Mouse (Mus musculus) WW6 (cell line): Measurements from ENCODE around the gene Lrit3.
"Not testable (repeated sequence)": the region's sequence is repeated elsewhere in the genome, so short reads cannot be mapped to it uniquely, and the experiment has no call there.

ENCODE experiments used
- DNase-seq: peaks from one replicate; pipeline ENCODE4 v3.0.0-alpha.2; 2013; ENCODE audit warnings: low read depth, low spot score

The Lrit3 gene

DNA sequence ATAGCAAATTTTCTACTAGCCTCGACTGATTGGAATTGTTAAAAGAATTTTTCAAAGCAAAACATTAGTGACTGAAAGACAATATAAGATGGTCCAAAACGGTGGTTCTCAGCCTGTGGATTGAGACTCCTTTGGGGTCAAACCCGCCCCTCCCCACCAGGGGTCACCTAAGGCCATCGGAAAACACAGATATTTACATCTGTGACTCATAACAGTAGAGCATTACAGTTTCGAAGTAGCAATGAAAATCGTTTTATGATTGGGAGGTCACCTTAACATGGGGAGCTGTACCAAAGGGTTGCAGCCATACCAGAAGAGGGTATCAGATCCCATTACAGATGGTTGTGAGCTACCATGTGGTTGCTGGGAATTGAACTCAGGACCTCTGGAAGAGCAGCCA lies 32.6 kb downstream of the Lrit3 start:
- no peak for DNase-seq

DNA sequence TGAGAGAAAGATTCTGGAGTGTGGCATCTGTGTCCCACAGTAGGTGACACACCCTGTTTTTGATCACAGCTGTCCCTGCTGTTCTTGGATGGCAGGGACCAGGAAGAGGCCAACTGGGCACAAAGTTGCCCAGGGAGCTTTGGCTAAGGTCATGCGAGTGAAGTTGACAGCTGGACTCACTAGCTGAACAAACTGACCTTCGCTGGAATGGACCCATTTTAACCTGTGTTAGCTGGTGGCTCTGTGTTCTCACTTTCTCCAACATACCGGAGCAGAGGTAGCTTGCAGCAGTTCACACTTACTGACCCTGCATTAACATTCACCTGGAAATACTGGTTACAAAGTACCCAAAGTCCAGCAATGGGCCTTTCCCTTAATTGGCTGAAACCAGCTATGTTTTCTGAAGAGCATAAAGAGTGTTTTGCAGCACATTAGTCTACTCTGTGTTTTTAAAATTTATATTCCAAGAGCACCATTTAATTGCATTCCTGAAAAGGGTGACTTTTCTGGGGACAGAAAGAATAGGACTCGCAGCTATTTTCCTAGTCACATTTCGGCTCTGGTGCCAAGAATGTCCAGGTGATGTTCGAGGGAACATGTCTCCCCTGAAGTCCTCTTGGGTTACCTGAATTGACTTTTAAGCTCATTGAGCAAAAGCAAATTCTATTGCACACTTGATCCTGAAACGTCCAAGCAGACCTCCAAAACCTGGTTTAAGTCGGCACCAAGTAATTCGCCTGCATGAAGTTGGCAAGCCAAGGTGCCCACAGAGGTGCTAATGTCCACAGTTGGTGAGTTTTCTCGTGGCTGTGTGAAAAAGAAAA lies 36.6 kb downstream of the Lrit3 start:
- DNase-seq, result no peak

DNA sequence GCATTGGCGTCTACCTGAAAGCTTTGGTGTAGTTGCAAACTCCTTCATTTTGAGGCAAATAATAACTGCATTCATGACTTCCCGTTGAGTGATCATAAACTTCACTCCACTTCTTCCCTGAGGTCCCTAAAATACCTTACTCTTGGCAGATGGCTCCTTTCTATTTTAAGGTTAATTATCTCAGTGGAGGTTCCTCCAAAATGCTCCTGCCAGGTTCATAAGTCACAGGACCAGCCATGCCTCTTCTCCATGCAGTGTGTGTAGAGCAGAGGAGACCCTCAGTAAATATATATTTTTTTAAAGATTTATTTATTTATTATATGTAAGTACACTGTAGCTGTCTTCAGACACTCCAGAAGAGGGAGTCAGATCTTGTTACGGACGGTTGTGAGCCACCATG lies 37.7 kb downstream of the Lrit3 start:
- no peak for DNase-seq

DNA sequence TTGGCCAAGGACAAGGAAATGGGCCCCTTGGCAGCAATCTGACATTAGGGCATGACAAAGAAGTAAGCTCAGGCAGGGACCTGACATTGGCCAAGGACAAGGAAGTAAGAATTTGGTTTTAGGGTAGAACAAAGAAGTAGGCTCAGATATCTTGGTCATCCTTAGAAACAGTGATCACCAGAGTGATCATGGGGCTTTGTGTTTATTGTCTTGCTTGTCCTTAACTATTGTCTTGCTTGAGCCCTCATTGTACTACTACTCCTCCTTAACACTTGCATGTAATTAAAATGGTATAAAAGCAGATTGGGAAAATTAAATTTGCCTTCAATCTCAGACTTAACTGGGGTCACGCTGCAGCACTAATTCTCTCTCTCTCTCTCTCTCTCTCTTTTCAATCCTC lies 46.2 kb downstream of the Lrit3 start:
- not testable (repeated sequence) for DNase-seq

DNA sequence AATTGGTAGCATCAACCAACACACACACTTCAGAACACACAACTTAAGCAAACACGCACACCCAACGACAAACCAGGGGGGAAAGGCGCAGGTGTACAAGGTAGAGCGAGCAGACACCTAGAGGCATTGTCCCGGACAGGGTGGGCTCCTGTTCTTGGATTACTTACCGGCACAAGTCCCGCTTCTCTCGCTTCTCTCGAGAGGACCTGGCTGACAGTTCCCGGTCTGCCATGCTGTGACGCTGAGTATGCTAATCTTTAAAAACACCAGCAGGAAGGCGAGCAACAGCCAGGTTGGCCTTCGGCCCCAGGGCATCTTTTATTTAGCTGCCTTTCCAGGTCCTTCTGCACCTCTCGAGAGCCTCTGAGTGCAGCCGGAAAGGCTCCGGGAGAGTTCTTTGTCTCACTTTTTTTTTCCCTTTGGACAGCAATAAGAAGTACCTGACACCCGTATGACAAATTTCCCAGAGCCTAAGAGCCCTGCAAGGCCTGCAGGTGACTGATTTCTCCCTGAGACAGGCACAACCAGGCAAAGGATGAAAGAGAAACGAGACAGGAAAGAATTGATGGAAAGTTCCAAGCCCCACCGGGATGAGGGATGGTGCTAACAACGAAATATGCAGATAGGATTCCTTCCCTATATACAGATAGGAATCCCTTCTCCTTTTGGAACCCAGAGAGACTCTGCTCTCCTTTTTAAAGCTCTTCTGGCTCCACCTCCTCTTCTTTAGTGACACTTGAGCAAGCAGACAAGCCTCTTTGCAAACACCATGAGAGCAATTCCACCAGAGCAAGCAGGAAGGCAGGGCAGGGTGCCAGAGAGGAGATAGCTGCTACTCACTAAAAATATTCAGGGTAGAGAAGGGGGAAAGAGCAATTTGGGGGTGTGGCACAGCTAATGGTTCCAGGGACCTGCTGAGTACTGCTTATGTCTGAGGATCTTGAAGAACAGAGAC lies 48.9 kb downstream of the Lrit3 start, which contains the start of gene Egf:
Egf (minus strand) TSS at position 667 of the 955 bp plus-strand sequence.
- no peak for DNase-seq

DNA sequence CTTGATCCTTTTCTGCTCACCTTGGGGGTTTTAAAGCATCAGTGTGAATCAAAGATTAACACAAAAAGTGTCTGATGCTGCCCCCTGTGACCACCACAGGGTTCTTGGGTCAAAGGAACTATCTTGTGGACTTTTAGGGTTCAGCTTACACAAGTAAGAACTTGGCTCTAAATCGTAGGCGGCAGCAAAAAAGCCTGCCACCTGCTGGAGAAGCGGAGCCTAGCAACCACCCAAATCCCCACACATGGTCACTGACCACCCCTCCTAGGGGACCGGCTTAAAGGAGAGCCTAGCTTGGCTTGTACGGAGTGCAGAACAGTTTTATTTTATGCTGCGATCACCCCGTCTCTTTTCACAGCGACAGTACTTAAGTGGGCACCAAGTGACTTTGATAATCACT lies 59.0 kb downstream of the Lrit3 start:
- DNase-seq, result no peak

DNA sequence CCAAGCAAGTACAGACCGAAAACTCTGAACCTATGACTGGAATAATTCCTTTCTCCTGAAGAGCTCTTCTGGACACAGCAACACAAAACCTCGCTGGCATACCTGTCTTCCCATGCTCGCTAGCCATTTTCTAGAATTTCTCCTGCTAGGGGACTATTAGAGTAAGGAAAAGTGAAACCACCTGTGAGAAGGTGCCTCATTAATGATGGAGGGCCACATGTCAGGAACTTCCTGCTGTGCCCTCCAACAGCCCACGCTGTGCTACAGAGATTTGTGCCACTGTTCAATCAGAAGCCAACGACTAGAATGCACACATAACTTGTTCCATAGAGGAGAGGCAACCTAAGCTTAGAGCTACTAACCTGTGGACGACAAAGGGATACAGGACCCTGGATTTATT lies 61.0 kb downstream of the Lrit3 start:
- DNase-seq, result no peak

DNA sequence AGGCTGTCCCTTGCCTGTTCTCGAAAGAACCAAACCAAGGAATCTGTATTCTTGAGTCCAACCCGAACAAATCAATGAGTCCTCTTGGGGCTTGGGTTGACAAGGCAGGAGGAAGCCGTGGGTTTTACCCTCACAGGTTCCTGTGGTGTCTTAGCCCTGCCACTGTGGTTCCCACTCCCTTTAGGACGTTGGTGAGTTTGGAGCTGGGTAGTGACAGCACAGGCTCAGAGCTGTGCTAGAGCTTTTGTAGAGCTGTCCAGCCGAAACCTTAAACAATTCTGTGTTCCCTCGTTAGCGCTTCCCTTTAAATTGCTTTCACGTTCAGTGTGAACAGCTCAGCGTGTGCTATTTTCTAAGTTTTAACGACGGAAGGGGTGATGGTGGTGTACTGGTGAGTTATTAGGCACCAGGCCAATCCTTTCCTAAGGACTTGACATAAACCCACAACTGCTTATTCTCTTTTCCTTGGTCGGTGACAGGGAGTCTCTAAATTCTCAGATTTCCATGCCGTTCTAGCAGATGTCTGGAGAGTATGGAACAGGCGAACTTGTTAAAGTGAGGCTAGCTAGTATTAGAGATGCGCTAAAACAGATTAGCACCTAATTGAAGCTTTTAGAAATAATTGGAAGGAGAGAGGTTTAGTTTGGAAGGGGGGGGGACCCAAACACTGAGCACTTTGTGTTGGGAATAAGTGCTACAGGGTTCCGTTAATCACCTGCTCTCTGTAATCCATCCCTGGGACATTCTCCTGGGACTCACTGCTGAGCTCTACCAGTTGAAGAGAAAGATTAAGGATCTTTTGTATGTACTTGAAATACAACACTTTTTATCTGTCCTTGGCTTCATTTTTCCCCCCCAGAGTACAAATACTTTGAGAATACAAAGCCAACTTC lies 65.3 kb downstream of the Lrit3 start:
- no peak for DNase-seq
